Mouse (Mus musculus): ENCODE measurements around the gene Gm28053. TPM values are rescaled to one million over a fixed set of nuclear protein-coding genes. Genes with fewer than 3 reads are reported as not detected.

The Gm28053 gene
- polyA plus RNA-seq, 1 experiment from 2014 or later, result 2.3 TPM

GRCm38 (mm10) chr6:48764496-48764895 is 46.1 kb downstream of the Gm28053 start:
- no peaks in the 10 kb centered on the region for H3K9me3 ChIP-seq (ENCODE audit: control insufficient read depth)
- H3K9ac ChIP-seq (ENCODE audit: low read depth, low read length), result no peak overlapping the region
- no peak for TF ChIP-seq CTCF (IDR thresholded peaks at IDR 0.05; ENCODE audit: low read depth)
- no peak overlapping the region for H3K27ac ChIP-seq (ENCODE audit: low read depth, low read length)
- no peaks in the 10 kb centered on the region for H3K27me3 ChIP-seq (replicated peaks; ENCODE audit: control insufficient read depth, insufficient read depth, low read length)
- no peak overlapping the region for H3K4me2 ChIP-seq (replicated peaks; ENCODE audit: low read depth)
- no peaks in the 10 kb centered on the region for H3K36me3 ChIP-seq (ENCODE audit: control insufficient read depth, insufficient read depth)
- H3K4me1 ChIP-seq (replicated peaks; ENCODE audit: control insufficient read depth, insufficient read depth, low read length), result no peaks in the 10 kb centered on the region
- H3K4me3 ChIP-seq (ENCODE audit: low read depth, low read length), result no peak overlapping the region
- ATAC-seq, result no peak
- WGBS, result 93% methylated on average over 10 of the region's 10 CpGs

GRCm38 (mm10) chr6:48768178-48768869 is 49.9 kb downstream of the Gm28053 start:
- Histone ChIP-seq H3K4me2 (replicated peaks; ENCODE audit: low read depth) (no peak overlapping the region), H3K9ac (ENCODE audit: low read depth, low read length) (no peak overlapping the region), H3K27ac (ENCODE audit: low read depth, low read length) (0 out of 2 replicates have a peak overlapping the region, but pooled peaks have one; percentile 17), H3K4me3 (ENCODE audit: low read depth, low read length) (no peak overlapping the region), H3K4me1 (replicated peaks; ENCODE audit: control insufficient read depth, insufficient read depth, low read length) (no peaks in the 10 kb centered on the region), H3K27me3 (replicated peaks; ENCODE audit: control insufficient read depth, insufficient read depth, low read length) (no peaks in the 10 kb centered on the region), H3K9me3 (ENCODE audit: control insufficient read depth) (no peaks in the 10 kb centered on the region), H3K36me3 (ENCODE audit: control insufficient read depth, insufficient read depth) (no peaks in the 10 kb centered on the region)
- 0 out of 2 replicates have a peak, but pooled peaks have one; percentile 18 for TF ChIP-seq CTCF (IDR thresholded peaks at IDR 0.05; ENCODE audit: low read depth)
- ATAC-seq, result peak; percentile 67
- 49% methylated on average over 9 of the region's 9 CpGs for WGBS

GRCm38 (mm10) chr6:48768933-48769332 is 50.5 kb downstream of the Gm28053 start:
- Histone ChIP-seq H3K27me3 (replicated peaks; ENCODE audit: control insufficient read depth, insufficient read depth, low read length) (no peaks in the 10 kb centered on the region), H3K36me3 (ENCODE audit: control insufficient read depth, insufficient read depth) (no peaks in the 10 kb centered on the region), H3K9ac (ENCODE audit: low read depth, low read length) (no peak overlapping the region), H3K4me1 (replicated peaks; ENCODE audit: control insufficient read depth, insufficient read depth, low read length) (no peaks in the 10 kb centered on the region), H3K4me2 (replicated peaks; ENCODE audit: low read depth) (no peak overlapping the region), H3K27ac (ENCODE audit: low read depth, low read length) (0 out of 2 replicates have a peak overlapping the region, but pooled peaks have one; percentile 17), H3K4me3 (ENCODE audit: low read depth, low read length) (no peak overlapping the region), H3K9me3 (ENCODE audit: control insufficient read depth) (no peaks in the 10 kb centered on the region)
- 70% methylated on average over 3 of the region's 3 CpGs for WGBS
- no peak for TF ChIP-seq CTCF (IDR thresholded peaks at IDR 0.05; ENCODE audit: low read depth)
- no peak for ATAC-seq

GRCm38 (mm10) chr6:48770696-48771095 is 52.3 kb downstream of the Gm28053 start, which contains the start of gene Gimap3:
TSS of gene Gimap3 (minus strand) at chr6:48770851.
- Histone ChIP-seq H3K4me2 (replicated peaks; ENCODE audit: low read depth) (no peak within 1 kb of the TSS), H3K27me3 (replicated peaks; ENCODE audit: control insufficient read depth, insufficient read depth, low read length) (no peaks in the 10 kb centered on the region), H3K4me3 (ENCODE audit: low read depth, low read length) (no peak within 1 kb of the TSS), H3K36me3 (ENCODE audit: control insufficient read depth, insufficient read depth) (no peaks in the 10 kb centered on the region), H3K9me3 (ENCODE audit: control insufficient read depth) (no peaks in the 10 kb centered on the region), H3K4me1 (replicated peaks; ENCODE audit: control insufficient read depth, insufficient read depth, low read length) (no peaks in the 10 kb centered on the region), H3K9ac (ENCODE audit: low read depth, low read length) (no peak within 1 kb of the TSS), H3K27ac (ENCODE audit: low read depth, low read length) (no peak within 1 kb of the TSS)
- no peak for TF ChIP-seq CTCF (IDR thresholded peaks at IDR 0.05; ENCODE audit: low read depth)
- no peak for ATAC-seq
- WGBS, result 75% methylated on average over 3 of the region's 3 CpGs

GRCm38 (mm10) chr6:48772030-48772429 is 53.6 kb downstream of the Gm28053 start:
- peak; percentile 47; the same call in 1 of the 2 replicates for ATAC-seq
- no peaks in the 10 kb centered on the region for H3K36me3 ChIP-seq (ENCODE audit: control insufficient read depth, insufficient read depth)
- TF ChIP-seq CTCF (IDR thresholded peaks at IDR 0.05; ENCODE audit: low read depth), result peak; percentile 93
- WGBS, result 5% methylated on average over 8 of the region's 8 CpGs
- no peak overlapping the region for H3K4me3 ChIP-seq (ENCODE audit: low read depth, low read length)
- no peak overlapping the region for H3K4me2 ChIP-seq (replicated peaks; ENCODE audit: low read depth)
- no peaks in the 10 kb centered on the region for H3K27me3 ChIP-seq (replicated peaks; ENCODE audit: control insufficient read depth, insufficient read depth, low read length)
- H3K9me3 ChIP-seq (ENCODE audit: control insufficient read depth), result no peaks in the 10 kb centered on the region
- H3K4me1 ChIP-seq (replicated peaks; ENCODE audit: control insufficient read depth, insufficient read depth, low read length), result no peaks in the 10 kb centered on the region
- H3K27ac ChIP-seq (ENCODE audit: low read depth, low read length), result no peak overlapping the region
- no peak overlapping the region for H3K9ac ChIP-seq (ENCODE audit: low read depth, low read length)

GRCm38 (mm10) chr6:48784406-48784805 is 66.0 kb downstream of the Gm28053 start:
- no peaks in the 10 kb centered on the region for H3K27me3 ChIP-seq (replicated peaks; ENCODE audit: control insufficient read depth, insufficient read depth, low read length)
- no peak overlapping the region for H3K4me2 ChIP-seq (replicated peaks; ENCODE audit: low read depth)
- WGBS, result 100% methylated on average over 1 of the region's 1 CpGs
- H3K27ac ChIP-seq (ENCODE audit: low read depth, low read length), result no peak overlapping the region
- ATAC-seq, result no peak
- TF ChIP-seq CTCF (IDR thresholded peaks at IDR 0.05; ENCODE audit: low read depth), result no peak
- H3K4me3 ChIP-seq (ENCODE audit: low read depth, low read length), result no peak overlapping the region
- no peaks in the 10 kb centered on the region for H3K36me3 ChIP-seq (ENCODE audit: control insufficient read depth, insufficient read depth)
- no peaks in the 10 kb centered on the region for H3K9me3 ChIP-seq (ENCODE audit: control insufficient read depth)
- H3K4me1 ChIP-seq (replicated peaks; ENCODE audit: control insufficient read depth, insufficient read depth, low read length), result no peaks in the 10 kb centered on the region
- H3K9ac ChIP-seq (ENCODE audit: low read depth, low read length), result no peak overlapping the region
